Mouse (Mus musculus) stomach, postnatal 0 days (tissue): ENCODE results near the gene Dnase1.

Experiments
- CTCF ChIP-seq: IDR thresholded peaks from 2 replicates; pipeline ENCODE4 v1.5.1; 2016; ENCODE audit warnings: antibody characterized with exemption, low read depth, mild to moderate bottlenecking, moderate library complexity
- EP300 ChIP-seq: optimal IDR thresholded peaks from 2 replicates; pipeline ENCODE3; 2016; ENCODE audit warnings: antibody characterized with exemption

DNA sequence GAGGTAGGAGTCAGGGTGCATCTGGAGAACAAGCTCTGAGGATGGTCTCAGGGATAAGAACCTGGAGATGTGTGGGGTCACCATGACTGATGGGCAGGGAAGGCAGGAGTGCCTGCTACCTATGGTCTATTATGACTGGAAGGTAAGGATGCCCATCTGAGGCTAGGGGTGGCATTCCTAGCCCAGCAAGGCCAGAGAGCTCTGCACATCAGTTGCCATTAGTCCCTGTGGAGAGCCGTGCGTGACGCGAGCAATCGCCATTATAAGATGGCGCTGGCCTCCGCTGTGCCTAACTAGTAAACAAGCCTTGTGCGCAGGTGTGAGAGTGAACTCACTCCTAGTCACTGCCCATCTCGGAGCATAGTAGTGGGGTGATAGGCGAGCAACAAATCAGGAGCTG is 6.2 kb upstream of the Dnase1 start:
- no peak for TF ChIP-seq CTCF
- no peak for TF ChIP-seq EP300
